Mouse (Mus musculus): ENCODE data around the gene Ap5z1. TPM values are rescaled to one million over a fixed set of nuclear protein-coding genes. Genes with fewer than 3 reads are reported as not detected.

The Ap5z1 gene
- polyA plus RNA-seq, 1 experiment from 2014 or later: 8.7 TPM

Other genes starting within 250 kb of the Ap5z1 start
- gene Foxk1, start 62.4 kb upstream of the Ap5z1 start, polyA plus RNA-seq (2014; fragmentation: Nextera tagmentation; extraction: Ambion mirVana): 5.6 and 7.5 TPM in 2 replicates
- 0.09 and 0.18 TPM in 2 replicates for gene Papolb, start 66.1 kb downstream of the Ap5z1 start, polyA plus RNA-seq (2014; fragmentation: Nextera tagmentation; extraction: Ambion mirVana)
- gene Radil, start 87.2 kb downstream of the Ap5z1 start, polyA plus RNA-seq (2014; fragmentation: Nextera tagmentation; extraction: Ambion mirVana): 5.2 and 5.4 TPM in 2 replicates
- gene Mmd2, start 144.9 kb downstream of the Ap5z1 start, polyA plus RNA-seq (2014; fragmentation: Nextera tagmentation; extraction: Ambion mirVana): 6.5 and 8.2 TPM in 2 replicates
- 43.8 and 47.9 TPM in 2 replicates for gene Wipi2, start 163.8 kb downstream of the Ap5z1 start, polyA plus RNA-seq (2014; fragmentation: Nextera tagmentation; extraction: Ambion mirVana)
- 6.0 and 9.1 TPM in 2 replicates for gene Slc29a4, start 228.6 kb downstream of the Ap5z1 start, polyA plus RNA-seq (2014; fragmentation: Nextera tagmentation; extraction: Ambion mirVana)

Measured in embryonic facial prominence, embryonic 14.5 days (tissue).